Mouse (Mus musculus) c-Kit-negative CD71-positive TER-119-positive erythroid progenitor cells, embryonic 14.5 days (primary cell): ENCODE data around the gene Gm38394.
"Not testable (repeated sequence)": the region's sequence is repeated elsewhere in the genome, so short reads cannot be mapped to it uniquely, and the experiment has no call there.

Experiments used
- DNase-seq: peaks from one replicate; pipeline ENCODE4 v3.0.0-alpha.2; 2013; ENCODE audit warnings: low read depth, low spot score

Gene Gm38394

DNA sequence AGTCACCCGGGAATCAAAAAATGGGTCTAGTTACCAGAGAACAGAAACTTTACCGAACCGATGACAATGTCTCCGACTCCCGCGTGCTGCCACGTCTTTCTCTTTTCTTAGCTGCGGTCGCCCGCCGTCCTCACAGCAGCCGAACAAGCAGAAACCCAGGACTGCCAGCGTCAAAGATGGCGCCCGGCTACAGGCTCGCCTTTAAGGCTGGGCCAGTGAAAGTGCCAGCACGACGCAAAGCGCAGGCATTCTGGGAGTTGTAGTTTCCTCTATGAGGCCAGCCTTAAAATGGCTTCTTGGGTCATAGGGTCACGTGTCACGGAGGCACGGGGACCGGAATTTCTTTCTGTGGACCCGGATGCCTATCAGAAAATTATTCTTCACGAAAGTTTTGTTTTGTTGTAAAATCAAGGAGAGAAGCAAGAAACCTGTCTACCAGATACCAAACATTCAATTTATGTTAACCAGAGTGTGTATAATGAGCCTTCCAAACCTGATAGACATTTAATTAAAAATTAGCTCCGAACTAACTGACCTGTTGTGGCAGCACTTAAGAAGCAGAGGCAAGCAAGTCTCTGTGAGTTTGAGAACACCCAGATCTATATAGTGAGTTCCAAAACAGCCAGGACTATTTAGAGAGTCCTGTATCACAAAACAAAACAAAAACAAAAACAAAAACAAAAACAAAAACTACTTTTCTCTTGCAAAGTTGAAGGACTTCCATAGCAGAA is at the start of gene Gm38394:
Gene Gm38394 (minus strand): TSS at position 116 of the 731 bp plus-strand sequence.
- peak; percentile 89 for DNase-seq

DNA sequence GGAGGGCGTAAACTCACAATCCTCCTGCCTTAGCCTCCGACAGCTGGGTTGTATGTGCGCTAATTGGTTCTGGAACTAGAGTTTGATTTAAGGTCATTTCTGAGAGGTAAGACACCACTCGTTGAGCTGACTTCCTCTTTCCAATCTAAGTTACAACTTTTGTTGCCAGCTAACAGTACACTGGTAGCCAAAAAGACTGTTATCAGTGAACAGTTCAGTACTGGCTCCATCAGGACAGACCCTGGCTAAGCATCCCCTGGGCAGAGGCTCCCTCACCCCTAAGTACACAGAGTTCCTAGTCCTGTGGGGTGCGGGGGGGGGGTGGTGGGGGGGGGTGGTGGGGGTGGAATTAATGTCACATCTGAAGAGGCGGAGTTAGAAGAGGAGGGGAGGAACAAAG is 49.8 kb upstream of the Gm38394 start:
- DNase-seq = no peak

DNA sequence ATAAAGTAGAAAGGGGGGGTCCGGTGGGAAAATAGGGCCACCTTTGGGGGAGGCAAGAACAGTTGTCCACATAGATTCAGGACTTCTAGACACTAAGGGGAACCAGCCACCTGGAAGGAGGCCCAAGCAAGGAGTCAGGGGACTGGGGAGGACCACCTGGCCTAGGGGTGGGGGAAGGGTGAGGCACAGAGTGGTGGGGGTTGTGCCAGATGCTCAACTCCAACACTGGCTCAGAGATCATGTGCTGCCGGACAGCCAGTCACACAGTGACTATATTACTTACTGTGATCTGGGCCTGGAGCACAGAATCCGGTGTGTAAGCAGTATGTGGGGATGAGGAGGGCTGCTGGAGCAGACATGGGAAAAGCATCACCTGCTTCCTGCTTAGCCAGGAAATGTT is 48.2 kb upstream of the Gm38394 start:
- DNase-seq = no peak

DNA sequence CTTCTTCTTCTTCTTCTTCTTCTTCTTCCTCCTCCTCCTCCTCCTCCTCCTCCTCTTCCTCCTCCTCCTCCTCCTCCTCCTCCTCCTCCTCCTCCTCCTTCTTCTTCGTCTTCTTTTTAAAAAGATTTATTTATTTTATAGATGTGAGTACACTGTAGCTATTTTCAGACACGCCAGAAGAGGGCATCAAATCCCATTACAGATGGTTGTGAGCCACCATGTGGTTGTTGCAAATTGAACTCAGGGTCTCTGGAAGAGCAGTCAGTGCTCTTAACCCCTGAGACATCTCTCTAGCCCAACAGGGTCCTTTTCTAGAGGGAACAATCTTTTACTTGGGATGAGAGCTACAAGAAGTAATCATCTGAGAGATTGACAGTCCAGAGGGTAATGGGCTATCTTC is 40.7 kb upstream of the Gm38394 start:
- DNase-seq = not testable (repeated sequence)

DNA sequence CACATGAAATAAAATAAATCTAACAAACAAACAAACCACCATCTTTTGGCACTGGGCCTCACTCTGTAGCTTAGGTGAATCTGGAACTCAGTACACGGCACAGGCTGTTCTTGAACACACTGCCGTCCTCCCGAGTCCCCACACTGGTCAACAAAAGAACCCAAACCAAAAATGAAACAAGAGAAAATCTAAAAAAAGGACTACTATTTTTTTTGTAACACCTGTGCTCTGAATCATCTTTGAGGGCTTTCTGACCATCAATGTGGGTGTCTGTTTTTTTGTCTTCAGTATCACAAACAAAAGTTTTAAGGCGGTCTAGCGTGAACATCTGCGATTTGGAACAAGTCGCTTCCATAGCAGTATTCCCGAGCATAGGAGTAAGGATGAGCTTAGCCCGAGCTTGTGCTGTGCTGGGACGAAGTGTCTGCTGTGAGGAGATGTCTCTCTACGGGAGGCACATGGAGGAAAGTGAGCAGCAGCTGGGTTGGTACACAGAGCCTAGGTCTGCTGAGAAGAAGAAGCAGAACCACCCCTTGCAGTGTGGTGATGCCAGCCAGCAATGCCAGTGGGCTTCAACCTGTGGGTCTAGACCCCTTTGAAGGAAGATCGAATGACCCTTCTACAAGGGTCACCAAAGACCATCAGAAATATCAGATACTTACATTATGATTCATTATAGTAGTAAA is 37.0 kb upstream of the Gm38394 start:
- no peak for DNase-seq

DNA sequence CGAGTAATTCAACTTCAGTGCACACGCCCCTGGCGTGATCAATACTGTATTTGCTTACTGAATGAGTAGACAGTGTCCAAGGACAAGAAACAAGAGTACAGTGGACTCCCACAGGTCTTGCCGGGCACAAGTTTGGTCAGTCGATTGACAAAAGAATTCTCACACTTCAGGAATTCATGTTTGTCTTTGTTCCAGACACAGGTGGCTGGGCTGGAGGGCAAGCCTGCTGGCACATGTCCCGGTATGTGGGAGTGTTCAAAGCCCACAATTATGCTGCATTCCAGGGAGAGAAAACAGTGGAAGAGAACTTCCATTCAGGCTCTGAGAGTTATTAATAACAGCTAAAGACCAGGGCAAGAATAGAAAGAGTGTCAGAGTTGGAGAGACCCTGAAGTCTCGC is 34.8 kb upstream of the Gm38394 start:
- no peak for DNase-seq

DNA sequence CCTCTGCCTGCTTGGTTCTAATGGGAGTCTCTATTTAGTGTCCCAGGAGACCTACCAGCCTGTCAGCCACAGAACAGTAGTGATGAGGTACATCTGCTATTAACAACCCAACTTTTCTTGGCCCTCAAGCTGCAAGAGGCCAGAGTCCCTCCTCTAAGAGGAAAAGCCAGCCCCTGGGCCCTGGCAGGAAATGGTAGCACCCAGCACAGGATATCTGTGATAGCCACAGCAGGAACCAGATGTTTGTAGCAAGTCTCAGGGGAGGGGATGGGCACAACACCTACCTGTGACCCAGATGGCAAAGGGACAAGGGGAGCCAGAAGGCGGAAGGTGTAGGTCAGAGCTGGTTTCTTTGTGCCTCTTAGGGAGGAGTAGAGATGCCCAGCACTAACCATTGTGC is 33.8 kb upstream of the Gm38394 start:
- DNase-seq = no peak

DNA sequence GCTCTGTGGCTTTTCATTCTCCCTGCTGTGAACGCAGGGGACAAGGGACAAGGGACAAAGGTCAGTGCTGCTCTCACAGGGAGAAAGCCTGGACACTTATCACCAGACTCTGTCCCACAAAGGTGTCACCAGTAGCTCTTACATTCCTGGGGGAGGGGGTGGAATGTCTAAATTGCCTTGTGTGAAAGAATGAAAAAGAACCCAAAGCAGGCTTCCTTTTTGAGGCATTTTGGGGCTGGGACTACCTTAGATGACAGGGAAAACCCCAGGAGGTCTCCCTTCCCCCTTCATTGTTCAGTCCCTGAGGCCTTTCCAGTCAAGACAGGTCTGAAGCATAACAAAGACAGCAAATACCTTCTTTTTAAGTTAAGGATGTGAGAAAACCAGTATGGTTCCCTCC is 33.2 kb upstream of the Gm38394 start:
- DNase-seq = no peak

DNA sequence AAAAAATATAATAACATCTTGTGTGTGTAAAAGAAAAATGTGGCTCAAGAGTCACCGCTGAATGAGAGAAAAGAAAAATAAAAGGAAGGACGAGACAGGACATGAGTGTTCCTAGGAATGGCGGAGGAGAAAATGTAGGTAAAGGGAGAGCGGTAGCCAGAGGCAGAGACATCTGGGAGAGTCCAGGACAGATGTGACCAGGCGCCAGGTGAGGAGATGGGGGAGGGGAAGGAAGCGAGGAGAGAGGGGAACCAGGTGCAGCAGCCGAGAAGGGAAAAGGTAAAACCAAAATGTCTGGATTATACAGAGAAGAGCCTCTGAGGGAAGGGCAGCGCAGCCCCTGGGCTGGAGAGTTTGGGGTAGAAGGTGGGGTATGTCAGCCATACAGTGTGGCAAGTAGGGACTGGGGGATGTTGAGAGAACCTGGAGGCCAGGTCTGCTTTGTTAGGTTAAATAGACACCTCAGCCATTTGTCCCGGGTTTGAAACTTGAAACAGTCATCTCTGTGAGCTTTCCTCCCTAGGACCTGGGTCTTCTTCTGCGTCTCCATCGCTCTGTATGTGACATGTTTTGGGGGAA is 32.5 kb upstream of the Gm38394 start:
- DNase-seq = no peak

DNA sequence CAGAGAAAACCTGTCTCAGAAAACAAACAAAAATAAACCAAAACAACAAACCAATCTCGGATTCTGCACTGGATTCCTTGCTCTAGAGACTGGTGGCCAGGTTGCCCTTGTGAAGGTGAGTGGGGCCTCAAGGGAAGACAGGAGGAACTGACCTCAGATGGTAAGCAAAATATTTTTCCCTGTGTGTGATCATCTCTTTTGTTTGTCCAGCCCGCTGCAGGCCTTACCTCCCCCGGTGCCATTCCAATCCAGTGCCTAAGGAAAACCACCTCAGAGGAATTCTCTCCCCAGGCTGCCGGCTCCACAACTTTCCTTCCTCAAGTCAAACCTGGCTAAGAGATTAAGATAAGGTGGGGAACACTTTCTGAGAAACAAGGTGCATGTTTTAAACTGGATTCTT is 31.1 kb upstream of the Gm38394 start:
- no peak for DNase-seq

DNA sequence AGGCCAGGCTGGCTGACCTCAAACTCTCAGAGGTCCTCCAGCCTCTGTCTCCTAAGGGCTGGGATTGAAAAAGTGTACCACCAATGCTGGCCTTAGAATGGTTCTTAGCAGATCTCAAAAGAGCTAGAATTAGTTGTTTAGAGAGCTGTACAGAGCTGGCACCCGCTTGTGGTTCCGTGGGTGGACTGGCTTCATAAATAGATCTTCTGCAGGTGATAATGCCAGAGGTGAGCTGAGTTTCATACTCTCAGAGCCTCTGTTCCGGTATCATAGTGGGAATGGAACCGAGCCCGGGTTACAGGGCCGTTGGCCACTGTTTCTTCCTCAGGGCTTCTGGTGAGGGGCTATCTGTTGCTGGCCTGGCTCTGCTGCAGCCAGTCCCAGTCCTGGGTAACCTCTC is 29.9 kb upstream of the Gm38394 start:
- DNase-seq = no peak

DNA sequence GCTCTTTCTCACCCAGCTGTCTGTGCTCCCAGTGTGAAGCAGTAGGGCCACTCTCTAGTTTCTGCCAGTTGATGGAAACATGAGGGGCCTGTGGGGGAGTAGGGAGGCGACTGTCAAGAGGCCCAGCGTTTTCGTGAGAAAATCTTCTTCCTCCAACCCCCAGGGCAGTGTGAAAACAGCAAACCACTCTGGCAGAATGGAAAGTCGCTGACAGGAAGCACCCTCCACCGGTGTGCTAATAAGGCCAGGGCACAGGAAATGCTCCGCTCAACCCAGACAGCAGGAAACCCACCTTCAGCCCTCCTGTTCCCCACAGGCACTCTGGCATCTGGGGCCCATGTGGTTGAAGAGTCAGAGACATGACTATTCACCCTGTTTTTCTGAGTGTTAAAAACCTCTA is 28.8 kb upstream of the Gm38394 start, which contains the start of gene Lax1:
Gene Lax1 (minus strand): TSS at position 212 of the 400 bp plus-strand sequence.
- DNase-seq = no peak

DNA sequence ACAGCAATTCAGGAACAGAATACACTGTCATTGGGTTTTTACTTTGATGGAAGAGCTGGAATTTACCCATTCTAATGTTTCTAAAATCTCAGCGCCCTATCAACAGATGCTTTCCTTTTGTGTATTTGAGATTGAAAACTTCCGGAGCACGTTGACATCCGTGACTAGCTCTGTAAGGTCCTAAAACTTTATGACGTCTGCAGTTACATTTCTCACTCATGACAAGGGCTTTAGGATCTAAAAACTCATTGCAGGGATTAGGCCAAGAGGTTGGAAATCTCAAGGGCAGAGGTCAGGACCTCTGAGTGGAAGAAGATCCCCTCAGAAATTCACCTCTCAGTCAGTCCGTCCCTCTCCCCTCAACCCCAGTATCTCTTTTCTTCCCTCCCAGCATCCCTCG is 27.2 kb upstream of the Gm38394 start:
- DNase-seq = no peak

DNA sequence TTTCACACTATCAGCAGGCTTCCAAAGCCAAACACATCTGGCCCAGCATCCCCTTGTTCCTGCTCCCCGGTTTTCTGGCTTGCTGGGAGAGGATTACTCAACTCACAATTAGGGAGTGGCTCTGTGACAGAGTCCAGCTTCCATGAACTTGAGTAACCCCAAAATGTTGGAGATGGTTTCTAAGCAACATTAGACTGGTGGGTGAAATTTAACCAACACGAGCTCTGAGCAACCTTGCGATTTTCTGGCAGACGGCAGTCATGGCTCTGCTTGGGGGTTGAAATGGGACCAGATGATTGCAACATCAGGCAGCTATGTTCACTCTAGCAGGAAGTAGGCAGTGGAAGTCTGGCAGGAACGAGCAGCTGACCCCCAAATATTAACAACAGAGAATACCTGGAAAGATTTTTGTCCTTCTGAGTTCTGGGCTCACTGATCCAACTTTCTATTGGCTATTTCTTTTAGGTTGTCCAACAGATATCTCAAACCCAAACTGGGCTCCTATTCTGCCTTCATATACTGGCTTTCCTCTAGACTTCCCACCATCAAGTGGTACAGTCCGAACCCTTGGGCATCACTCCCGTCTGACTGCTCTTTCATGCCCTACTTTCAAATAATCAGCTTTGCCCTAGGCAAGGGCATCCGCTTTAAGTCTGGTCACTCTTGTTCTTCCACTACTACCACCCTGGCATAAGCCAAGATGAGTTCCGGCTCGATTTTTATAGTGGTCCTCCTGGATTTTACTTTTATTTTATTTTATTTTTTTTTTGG is 24.8 kb upstream of the Gm38394 start:
- DNase-seq = no peak

DNA sequence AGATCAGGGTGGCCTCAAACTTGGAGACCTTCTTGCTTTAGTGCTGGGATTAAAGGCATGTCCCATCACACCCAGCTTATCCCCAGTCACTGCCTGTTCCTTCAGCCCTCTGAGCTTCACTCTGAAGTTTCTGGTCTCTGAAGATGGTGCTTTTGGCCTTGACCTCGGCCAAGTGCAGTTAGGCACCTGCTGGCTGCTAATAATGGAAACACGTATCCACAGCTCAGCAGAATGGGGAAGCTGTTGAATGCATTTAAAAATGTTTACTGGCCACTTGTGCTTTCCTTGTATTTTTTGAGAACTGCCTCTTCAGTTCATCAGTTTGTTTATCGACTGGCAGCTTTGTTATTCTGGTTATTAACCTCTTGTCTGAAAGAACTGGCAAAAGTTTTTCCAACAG is 10.7 kb upstream of the Gm38394 start:
- DNase-seq = no peak

DNA sequence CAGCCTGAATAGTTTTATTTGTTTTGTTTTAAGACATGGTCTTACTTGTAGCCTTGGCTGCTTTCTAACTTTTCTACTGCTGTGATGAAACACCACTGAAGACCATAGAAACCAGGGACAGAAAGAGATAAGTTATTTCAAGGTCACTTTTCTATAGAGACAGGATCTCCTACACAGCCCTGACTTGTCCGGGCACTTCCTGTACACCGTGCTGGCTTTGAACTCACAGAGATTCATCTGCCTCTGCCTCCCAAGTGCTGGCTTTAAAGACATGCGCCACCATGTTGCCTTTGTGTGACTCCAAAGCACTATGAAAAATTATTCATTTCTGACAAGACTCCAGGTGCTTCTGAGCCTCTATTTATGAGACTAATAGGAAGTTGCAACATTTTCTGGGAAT is 10.1 kb upstream of the Gm38394 start:
- DNase-seq = no peak

DNA sequence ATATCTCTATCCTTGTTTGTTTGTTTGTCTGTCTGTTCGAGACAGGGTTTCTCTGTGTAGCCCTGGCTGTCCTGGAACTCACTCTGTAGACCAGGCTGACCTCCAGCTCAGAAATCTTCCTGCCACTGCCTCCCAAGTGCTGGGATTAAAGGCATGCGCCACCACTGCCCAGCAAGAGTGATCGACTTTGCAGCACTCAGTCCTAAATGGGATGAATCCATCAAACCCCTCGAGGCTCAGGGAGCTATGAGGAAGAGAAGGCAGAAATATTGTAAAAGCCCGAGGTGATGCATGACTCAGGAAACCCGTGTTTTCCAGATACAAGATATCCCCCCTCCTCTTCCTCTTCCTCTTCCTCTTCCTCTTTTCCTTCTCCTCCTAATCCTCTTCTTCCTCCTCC is 9.7 kb upstream of the Gm38394 start:
- no peak for DNase-seq

DNA sequence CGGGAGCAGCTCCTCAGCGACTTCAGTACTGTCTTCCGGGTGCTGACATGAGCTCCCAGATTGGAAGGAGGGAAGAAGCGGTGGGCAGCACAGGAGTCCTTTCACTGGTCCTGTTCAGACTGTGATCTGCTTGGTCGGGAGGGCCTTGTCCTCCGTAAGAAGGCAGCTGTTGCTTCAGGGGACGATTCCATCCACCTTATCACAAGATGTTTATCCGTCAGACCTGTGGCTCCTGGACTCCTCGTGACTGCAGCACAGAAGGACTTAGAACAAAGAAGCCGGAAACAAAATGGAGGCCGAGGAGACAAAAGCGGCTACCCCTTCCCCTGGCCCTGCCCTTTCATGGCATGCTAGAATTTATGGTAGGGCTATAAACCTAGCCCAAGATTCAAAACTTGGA is 9.1 kb upstream of the Gm38394 start:
- DNase-seq = no peak

DNA sequence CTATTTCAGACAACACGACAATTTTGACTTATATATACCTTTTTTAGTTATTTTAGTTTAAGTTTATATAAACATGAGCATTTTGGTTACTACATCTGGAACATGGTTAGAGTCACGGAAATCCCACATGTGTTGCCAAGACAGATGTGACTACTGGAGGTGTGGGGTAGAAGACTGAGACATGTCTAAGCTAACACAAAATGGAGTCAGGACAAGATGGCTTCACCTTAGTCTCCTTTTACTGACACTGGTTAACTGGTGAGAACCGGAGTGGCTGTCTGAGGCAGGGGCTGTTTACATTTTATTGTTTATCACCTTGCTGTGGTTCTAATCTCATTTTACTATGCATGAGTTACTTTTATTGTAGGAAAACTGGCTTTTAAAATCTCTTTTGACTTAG is 7.5 kb upstream of the Gm38394 start:
- DNase-seq = no peak

DNA sequence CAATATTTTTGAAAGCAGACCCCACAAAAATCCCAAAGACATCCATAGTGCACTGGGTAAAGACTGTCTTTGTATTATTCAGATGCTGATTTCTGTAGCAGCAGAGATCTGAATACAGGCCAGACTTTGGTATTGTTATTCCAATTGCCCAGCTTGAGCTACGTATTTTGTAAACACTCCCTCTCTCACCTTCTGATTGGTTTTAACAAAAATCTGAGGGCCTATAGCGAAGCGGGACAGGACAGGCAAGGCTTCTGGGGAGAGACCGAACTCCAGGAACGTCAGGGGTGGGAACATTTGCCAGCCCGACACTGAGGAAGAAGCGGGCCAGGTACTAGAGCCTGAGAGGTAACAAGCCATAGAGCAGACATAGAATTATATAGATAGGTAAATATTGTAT is 6.6 kb upstream of the Gm38394 start:
- DNase-seq = no peak

DNA sequence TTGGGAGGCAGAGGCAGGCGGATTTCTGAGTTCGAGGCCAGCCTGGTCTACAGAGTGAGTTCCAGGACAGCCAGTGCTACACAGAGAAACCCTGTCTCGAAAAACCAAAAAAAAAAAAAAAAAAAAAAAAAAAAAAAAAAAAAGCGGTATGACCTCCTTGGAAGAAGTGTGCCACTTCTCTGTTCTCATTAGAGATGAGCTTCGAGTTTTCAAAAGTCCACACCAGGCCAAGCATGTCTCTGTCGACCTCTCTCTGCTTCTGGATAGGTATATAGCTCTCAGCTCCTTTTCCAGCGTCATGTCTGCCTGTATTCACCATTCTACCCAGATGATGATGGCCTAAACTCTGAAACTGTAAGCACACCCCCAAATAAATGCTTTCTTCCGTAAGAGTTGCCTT is 4.6 kb upstream of the Gm38394 start:
- not testable (repeated sequence) for DNase-seq
